Mouse (Mus musculus) CD8-positive naive resting alpha-beta T cell, adult 2 months (primary cell): ENCODE measurements at regions not wholly inside any gene's neighbourhood (a gene's known extent, or its start where the extent isn't known, plus 50 kb on each side); places are given as distances from the start of the nearest gene placed in this dataset.
A peak's percentile ranks its signal among the peaks of the same experiment; 100 is the strongest.
"Not testable (repeated sequence)": the region's sequence is repeated elsewhere in the genome, so short reads cannot be mapped to it uniquely, and the experiment has no call there.

ENCODE experiments used
- DNase-seq, 2 experiments: peaks; one replicate each; pipeline ENCODE4 v3.0.0; 2022; ENCODE audit warnings: low read depth in 2 of 2, low spot score in 2 of 2

GRCm38 (mm10) chr13:3035291-3035690 lies 502.6 kb upstream of the Gdi2 start:
- DNase-seq = not testable (repeated sequence)

- DNase-seq = peak; percentile 4 to 8
These were observed 500.9 kb upstream of the Gdi2 start for GRCm38 (mm10) chr13:3037010-3037409.

- DNase-seq = not testable (repeated sequence)
These were observed 491.3 kb upstream of the Gdi2 start for GRCm38 (mm10) chr13:3046381-3047105.

- not testable (repeated sequence) for DNase-seq
These were observed 454.4 kb upstream of the Gdi2 start for GRCm38 (mm10) chr13:3083480-3083879.

GRCm38 (mm10) chr13:3089971-3090370 lies 447.9 kb upstream of the Gdi2 start:
- not testable (repeated sequence) for DNase-seq

- DNase-seq = not testable (repeated sequence)
These were observed 431.3 kb upstream of the Gdi2 start for GRCm38 (mm10) chr13:3106543-3106942.

GRCm38 (mm10) chr13:3128150-3128549 lies 409.7 kb upstream of the Gdi2 start:
- DNase-seq = not testable (repeated sequence)

GRCm38 (mm10) chr13:3137281-3137680 lies 400.6 kb upstream of the Gdi2 start:
- DNase-seq = not testable (repeated sequence)

- no peak for DNase-seq
These were observed 399.2 kb upstream of the Gdi2 start for GRCm38 (mm10) chr13:3138698-3139097.

- not testable (repeated sequence) for DNase-seq
These were observed 392.4 kb upstream of the Gdi2 start for GRCm38 (mm10) chr13:3145513-3145912.
